Mouse (Mus musculus): Measurements from ENCODE around the gene C1ql4.
A peak's percentile ranks its signal among the peaks of the same experiment; 100 is the strongest.
"Not testable (repeated sequence)": the region's sequence is repeated elsewhere in the genome, so short reads cannot be mapped to it uniquely, and the experiment has no call there.

Gene C1ql4

DNA sequence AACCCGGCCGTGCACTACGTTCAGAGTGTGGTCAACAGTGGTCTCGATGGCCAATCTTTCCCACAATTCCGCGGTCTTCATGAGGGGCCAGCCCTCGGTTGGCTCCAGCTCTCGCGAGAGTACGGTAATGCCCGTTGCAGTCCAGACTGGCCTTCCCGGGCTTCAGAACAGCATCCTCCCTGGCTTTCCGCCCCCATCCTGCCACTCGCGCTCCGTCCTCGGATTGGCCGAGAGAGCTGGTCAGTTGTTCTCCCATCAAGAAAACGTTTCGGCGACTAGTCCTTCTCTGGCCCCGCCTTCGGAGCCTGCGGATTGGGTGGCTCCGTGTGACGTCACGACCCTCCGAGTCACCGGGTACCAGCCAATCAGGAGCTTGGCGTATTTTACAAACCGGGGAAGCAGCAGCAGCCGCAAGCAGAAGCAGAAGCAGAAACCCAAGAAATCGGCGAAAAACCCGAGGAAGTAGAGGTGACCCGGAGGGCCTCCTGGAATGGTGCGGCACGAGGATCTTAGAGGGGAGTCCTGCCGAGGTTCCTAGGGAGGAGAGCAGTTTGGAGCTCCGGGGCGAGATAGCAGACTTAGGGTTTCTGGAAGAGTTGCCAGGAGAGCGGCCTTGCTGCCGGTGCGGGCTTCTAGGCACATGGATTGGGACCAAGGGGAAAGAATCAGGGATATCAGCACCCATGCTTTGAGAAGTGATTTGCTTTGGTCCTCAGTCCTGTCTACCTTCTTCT is 12.8 kb downstream of the C1ql4 start:
- peak; percentile 95 for DNase-seq (ENCODE audit: low spot score)

DNA sequence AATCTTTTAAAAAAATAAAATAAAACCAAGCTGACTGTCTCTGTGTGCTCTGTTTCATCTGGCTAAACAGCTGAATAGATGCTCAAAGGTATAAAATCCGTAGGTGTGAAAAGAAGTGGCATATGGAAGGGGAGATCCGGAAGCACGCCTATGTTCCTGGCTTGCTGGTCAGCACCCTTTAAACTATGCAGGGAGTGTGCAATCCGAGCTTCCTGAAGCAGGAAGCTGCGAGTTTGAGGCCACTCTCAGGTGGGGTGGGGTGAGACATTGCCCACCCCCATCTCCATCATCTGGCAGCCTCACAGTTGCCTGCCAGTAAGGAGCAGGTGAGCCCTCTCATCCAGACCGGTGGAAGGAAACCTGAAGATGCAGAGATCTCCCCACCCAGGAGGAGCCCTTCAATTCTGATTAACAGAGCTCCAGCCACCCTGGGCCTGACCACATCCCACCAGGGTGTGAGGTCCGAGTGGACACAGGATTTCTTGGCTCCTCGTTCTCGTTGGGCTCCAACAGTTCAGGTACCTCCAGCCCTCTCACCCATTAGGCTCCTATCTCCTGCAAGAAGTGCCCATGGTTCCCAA is 13.5 kb downstream of the C1ql4 start, which contains the start of gene Troap:
TSS of gene Troap (plus strand) at position 557 of the 581 bp plus-strand sequence.
- no peak for DNase-seq (ENCODE audit: low spot score)

DNA sequence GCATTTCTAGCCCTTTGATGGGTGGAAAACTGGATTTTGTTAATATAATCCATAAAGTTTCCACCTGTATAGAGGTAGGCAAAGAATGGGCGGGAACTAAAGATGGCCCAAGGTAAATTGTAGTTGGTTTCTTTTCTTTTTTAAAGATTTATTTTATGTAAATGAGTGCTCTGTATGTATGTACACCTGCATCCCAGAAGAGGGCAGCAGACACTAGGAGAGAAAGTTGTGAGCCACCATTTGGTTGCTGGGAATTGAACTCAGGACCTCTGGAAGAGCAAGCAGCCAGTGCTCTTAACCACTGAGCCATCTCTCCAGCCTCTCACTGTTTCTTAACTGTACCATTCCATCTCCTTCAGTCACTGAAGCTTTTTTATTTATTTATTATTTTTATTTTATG is 15.6 kb downstream of the C1ql4 start:
- DNase-seq (ENCODE audit: low spot score): no peak

- DNase-seq (ENCODE audit: low spot score): no peak
These were observed 22.0 kb downstream of the C1ql4 start for GRCm38 (mm10) chr15:99065557-99066165.

GRCm38 (mm10) chr15:99056332-99056731 is 31.3 kb downstream of the C1ql4 start:
- DNase-seq (ENCODE audit: low spot score): no peak

- no peak for DNase-seq (ENCODE audit: low spot score)
These were observed 32.1 kb downstream of the C1ql4 start for GRCm38 (mm10) chr15:99055511-99055961.

- DNase-seq (ENCODE audit: low spot score): no peak
These were observed 32.6 kb downstream of the C1ql4 start, which contains the start of gene Prph for GRCm38 (mm10) chr15:99055040-99055439. Prph (plus strand) TSS chr15:99055174.

DNA sequence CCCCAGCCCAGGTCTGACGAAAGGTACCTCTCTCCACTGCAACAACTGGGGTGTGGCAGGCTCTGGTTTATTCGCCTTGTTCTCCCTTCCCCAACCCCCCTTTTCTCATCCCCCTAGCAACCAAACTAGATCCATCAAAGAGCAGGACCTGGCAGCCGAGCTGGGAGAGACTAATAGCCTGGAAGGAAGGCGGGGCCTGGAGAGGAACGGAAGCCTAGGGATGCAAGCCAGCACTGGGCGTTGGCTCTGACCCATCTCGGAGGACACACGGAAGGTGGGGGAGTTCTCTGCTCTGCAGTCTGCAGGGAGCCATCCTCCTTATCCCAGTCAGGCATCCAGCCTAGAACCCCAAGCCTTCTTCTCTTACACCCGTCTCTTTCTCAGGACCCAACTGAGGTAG is 34.2 kb downstream of the C1ql4 start:
- DNase-seq (ENCODE audit: low spot score): no peak

GRCm38 (mm10) chr15:99049473-99050253 is 38.0 kb downstream of the C1ql4 start:
- no peak for DNase-seq (ENCODE audit: low spot score)

- not testable (repeated sequence) for DNase-seq (ENCODE audit: low spot score)
These were observed 41.9 kb downstream of the C1ql4 start for GRCm38 (mm10) chr15:99045734-99046133.

- no peak for DNase-seq (ENCODE audit: low spot score)
These were observed 42.8 kb downstream of the C1ql4 start for GRCm38 (mm10) chr15:99044854-99045253.

GRCm38 (mm10) chr15:99042334-99042733 is 45.3 kb downstream of the C1ql4 start:
- DNase-seq (ENCODE audit: low spot score): no peak

DNA sequence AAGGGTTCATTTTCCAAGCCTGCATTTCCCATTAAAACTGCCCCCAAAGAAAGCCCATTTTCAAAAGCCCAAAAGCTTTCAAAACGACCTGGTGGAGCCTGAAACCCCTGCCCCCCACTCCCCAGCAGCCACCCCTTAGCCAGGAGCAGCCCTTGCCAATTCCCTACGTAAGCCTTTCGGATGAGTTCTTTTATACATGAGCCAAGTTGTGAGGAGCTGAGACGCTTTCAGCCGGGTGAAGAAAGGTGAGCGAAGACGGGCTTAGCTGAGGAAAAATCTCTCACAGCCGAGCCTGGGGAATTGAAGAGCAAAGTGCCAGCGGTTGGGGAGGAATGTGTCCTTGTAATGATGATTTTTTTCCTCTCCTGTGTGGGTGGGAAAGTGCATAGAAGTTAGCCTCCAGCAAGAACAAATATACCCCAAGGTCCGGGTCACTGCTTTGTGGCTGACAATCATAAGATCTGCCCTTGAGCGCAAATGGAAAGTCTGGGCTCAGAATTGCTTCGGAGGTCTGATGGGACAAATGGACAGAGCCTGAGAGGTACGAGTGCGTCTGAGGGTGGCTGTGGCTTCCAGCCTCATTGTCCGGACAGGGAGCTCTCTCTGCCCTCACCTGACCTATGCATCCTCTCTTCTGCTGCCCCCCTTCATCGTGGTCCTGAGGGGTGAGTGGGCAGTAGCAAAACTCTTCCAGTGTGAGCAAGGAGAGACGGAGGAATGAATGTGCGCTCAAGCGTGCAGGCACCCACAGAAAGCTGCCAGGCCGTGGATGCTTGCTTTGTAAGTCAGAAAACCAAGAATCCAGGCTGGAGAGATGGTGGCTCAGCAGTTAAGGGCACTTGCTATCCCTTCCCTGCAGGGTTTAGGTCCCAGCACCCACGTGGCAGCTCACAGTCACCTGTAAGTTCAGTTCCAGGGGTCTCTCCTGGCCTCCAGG is 46.4 kb downstream of the C1ql4 start:
- DNase-seq (ENCODE audit: low spot score): no peak

- DNase-seq (ENCODE audit: low spot score): no peak
These were observed 47.4 kb downstream of the C1ql4 start for GRCm38 (mm10) chr15:99039996-99040919.

GRCm38 (mm10) chr15:99039306-99039705 is 48.3 kb downstream of the C1ql4 start:
- DNase-seq (ENCODE audit: low spot score): no peak

- DNase-seq (ENCODE audit: low spot score): no peak
These were observed 48.8 kb downstream of the C1ql4 start for GRCm38 (mm10) chr15:99038797-99039196.

DNA sequence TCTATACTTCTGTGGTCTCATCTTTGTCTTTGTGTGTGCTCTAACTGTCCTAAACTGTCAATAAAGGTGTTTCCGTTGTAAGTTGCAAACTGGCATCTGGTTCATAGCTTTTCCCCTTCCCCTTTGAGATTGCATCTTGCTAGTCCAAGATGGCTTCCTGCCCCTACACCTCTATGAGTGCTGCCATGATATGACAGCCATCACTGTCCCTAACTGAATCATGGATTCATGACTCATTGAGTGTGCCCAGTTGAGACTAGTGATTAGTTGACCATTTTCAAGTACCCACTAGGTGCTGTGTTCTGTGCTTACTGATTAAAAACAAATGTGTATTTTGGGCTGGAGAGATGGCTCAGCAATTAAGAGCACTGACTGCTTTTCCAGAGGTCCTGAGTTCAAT is 49.6 kb downstream of the C1ql4 start:
- no peak for DNase-seq (ENCODE audit: low spot score)

- no peak for DNase-seq (ENCODE audit: low spot score)
These were observed 51.2 kb downstream of the C1ql4 start for GRCm38 (mm10) chr15:99036249-99036905.

DNA sequence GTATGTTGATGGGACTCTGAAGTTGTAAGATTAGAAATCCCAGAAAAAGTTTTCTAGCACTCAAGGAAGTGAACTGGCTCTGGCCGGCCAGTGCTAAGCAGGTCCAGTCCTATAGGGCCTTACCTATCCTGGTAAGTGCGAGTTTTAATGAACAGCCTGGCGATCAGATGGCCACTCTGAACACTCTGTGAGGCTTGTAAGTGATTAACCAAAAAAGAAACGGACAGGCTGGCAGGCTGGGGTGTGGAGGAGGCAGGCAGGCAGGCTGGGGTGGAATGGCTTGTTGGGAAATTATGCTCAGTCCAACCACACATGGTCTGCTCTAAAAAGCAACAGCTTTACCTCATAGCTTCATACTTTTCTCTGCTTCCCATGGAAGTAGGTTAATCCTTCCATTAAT is 52.2 kb downstream of the C1ql4 start:
- DNase-seq (ENCODE audit: low spot score): no peak

Measured in spleen, adult 12 weeks (tissue).